Mouse (Mus musculus): ENCODE data around the gene 2810004N23Rik. TPM values are rescaled to one million over a fixed set of nuclear protein-coding genes. Genes with fewer than 3 reads are reported as not detected.

The 2810004N23Rik gene
- 30.8 TPM for polyA plus RNA-seq (2014; fragmentation: Illumina TruSeq; extraction: RNeasy Lipid Tissue Mini Kit (QIAGEN cat#74804); ENCODE audit: low read depth, low replicate concordance)

GRCm38 (mm10) chr8:124862321-124863162 is at the start of gene 2810004N23Rik, which contains the start of gene Gnpat:
Gene 2810004N23Rik, minus strand, starts transcription at chr8:124863120.
Gene Gnpat, plus strand, starts transcription at chr8:124863033.

GRCm38 (mm10) chr8:124897386-124898250 is 34.7 kb upstream of the 2810004N23Rik start, which contains the start of the genes Exoc8 and Sprtn:
Gene Exoc8, minus strand, starts transcription at chr8:124897705.
Gene Sprtn, plus strand, starts transcription at chr8:124897886.

GRCm38 (mm10) chr8:124792708-124793107 is 70.2 kb downstream of the 2810004N23Rik start, which contains the start of gene Trim67:
Gene Trim67, plus strand, starts transcription at chr8:124793092.

Other genes with a start within 250 kb of the 2810004N23Rik start
- 9.9 TPM for gene 2310022B05Rik, start 199.8 kb downstream of the 2810004N23Rik start, polyA plus RNA-seq (2014; fragmentation: Illumina TruSeq; extraction: RNeasy Lipid Tissue Mini Kit (QIAGEN cat#74804); ENCODE audit: low read depth, low replicate concordance)
- gene Ttc13, start 141.1 kb downstream of the 2810004N23Rik start, polyA plus RNA-seq (2014; fragmentation: Illumina TruSeq; extraction: RNeasy Lipid Tissue Mini Kit (QIAGEN cat#74804); ENCODE audit: low read depth, low replicate concordance), result 13.5 TPM
- gene Arv1, start 141.0 kb downstream of the 2810004N23Rik start, polyA plus RNA-seq (2014; fragmentation: Illumina TruSeq; extraction: RNeasy Lipid Tissue Mini Kit (QIAGEN cat#74804); ENCODE audit: low read depth, low replicate concordance), result 1.1 TPM
- 0.69 TPM for gene Fam89a, start 111.3 kb downstream of the 2810004N23Rik start, polyA plus RNA-seq (2014; fragmentation: Illumina TruSeq; extraction: RNeasy Lipid Tissue Mini Kit (QIAGEN cat#74804); ENCODE audit: low read depth, low replicate concordance)
- gene Trim67, start 70.0 kb downstream of the 2810004N23Rik start, polyA plus RNA-seq (2014; fragmentation: Illumina TruSeq; extraction: RNeasy Lipid Tissue Mini Kit (QIAGEN cat#74804); ENCODE audit: low read depth, low replicate concordance), result not detected
- gene Gnpat, start 87 bp downstream of the 2810004N23Rik start, polyA plus RNA-seq (2014; fragmentation: Illumina TruSeq; extraction: RNeasy Lipid Tissue Mini Kit (QIAGEN cat#74804); ENCODE audit: low read depth, low replicate concordance), result 57.2 TPM
- 10.6 TPM for gene Exoc8, start 34.6 kb upstream of the 2810004N23Rik start, polyA plus RNA-seq (2014; fragmentation: Illumina TruSeq; extraction: RNeasy Lipid Tissue Mini Kit (QIAGEN cat#74804); ENCODE audit: low read depth, low replicate concordance)
- 11.4 TPM for gene Sprtn, start 34.8 kb upstream of the 2810004N23Rik start, polyA plus RNA-seq (2014; fragmentation: Illumina TruSeq; extraction: RNeasy Lipid Tissue Mini Kit (QIAGEN cat#74804); ENCODE audit: low read depth, low replicate concordance)
- 50.3 TPM for gene Egln1, start 86.2 kb upstream of the 2810004N23Rik start, polyA plus RNA-seq (2014; fragmentation: Illumina TruSeq; extraction: RNeasy Lipid Tissue Mini Kit (QIAGEN cat#74804); ENCODE audit: low read depth, low replicate concordance)
- 41.4 TPM for gene Tsnax, start 149.9 kb upstream of the 2810004N23Rik start, polyA plus RNA-seq (2014; fragmentation: Illumina TruSeq; extraction: RNeasy Lipid Tissue Mini Kit (QIAGEN cat#74804); ENCODE audit: low read depth, low replicate concordance)
- gene Disc1, start 191.1 kb upstream of the 2810004N23Rik start, polyA plus RNA-seq (2014; fragmentation: Illumina TruSeq; extraction: RNeasy Lipid Tissue Mini Kit (QIAGEN cat#74804); ENCODE audit: low read depth, low replicate concordance), result not detected

Measured in kidney, adult 10 weeks (tissue).